Mouse (Mus musculus) regulatory T cell (primary cell): ENCODE measurements at regions not wholly inside any gene's neighbourhood (a gene's known extent, or its start where the extent isn't known, plus 50 kb on each side); places are given as distances from the start of the nearest gene placed in this dataset.
"Not testable (repeated sequence)": the region's sequence is repeated elsewhere in the genome, so short reads cannot be mapped to it uniquely, and the experiment has no call there.

ENCODE experiments used
- in situ Hi-C: fragments of 300-600 bp; cut with MboI, MseI; formaldehyde crosslinking; loops from one replicate; pipeline ENCODE4 v1.15.1; 2025; ENCODE audit warnings: high pct_unique_total_duplicates

DNA sequence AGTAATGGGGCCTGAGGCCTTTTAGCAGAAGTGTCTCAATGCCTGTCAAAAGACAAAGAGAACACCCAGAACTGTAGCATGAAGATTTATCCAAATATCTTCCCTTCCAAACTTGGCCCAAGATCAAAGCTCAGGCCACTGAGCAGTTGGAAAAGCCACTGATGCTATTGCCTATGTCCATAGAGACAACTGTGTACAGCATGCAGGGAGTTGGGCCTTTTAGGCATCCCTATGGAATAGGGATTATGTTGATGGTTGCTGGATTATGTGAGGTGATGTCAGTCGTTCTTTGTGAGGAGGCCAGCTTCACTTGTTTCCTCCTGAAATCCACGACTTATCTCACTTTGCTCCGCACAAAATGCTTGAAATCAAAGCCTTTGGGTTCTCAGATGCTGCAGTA lies 153.1 kb upstream of the Gm17728 start:
- in situ Hi-C loops: no loop called here

DNA sequence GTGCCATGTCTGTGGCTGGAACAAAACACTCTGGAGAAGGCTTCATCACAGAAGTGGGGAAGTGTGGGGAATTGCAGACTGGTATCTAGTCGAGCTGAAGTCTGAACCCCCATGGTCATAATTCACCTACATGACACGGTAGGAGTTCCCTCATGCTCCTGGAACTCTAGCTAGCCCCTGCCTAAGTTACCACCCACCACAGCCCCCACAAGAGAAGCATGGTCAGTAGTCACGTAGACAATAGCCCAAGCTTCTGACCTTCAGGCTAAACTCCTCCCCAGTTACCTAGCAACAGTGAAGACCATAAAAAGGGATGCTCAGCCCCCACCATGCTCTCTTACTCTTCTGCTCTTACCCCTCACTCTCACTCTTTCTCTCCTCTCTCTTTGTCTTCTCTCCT lies 143.8 kb upstream of the Gm17728 start:
- in situ Hi-C loops: not testable (repeated sequence)

- in situ Hi-C loops: no loop called here
Measured at GRCm38 (mm10) chr17:9279481-9279880, 142.4 kb upstream of the Gm17728 start.

DNA sequence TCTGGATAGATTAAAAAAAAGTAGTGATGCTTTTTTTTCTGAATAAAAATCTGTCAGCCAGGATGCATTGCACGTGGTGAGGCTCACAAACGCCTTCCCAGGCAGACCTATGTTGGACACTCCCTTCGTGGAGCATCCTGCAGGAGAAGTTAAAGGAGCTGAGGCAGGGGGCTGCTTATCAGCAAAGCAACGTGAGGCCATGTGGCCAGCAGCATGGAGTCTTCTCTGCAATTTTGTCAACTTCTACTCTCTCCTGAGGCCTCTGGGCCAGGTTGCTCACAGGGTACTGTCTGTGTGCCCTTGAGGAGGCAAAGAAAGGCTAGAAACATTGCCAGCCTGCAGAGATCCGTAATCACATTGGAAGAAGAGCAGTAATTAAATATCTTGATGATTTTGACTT lies 140.0 kb upstream of the Gm17728 start:
- in situ Hi-C loops: no loop called here

DNA sequence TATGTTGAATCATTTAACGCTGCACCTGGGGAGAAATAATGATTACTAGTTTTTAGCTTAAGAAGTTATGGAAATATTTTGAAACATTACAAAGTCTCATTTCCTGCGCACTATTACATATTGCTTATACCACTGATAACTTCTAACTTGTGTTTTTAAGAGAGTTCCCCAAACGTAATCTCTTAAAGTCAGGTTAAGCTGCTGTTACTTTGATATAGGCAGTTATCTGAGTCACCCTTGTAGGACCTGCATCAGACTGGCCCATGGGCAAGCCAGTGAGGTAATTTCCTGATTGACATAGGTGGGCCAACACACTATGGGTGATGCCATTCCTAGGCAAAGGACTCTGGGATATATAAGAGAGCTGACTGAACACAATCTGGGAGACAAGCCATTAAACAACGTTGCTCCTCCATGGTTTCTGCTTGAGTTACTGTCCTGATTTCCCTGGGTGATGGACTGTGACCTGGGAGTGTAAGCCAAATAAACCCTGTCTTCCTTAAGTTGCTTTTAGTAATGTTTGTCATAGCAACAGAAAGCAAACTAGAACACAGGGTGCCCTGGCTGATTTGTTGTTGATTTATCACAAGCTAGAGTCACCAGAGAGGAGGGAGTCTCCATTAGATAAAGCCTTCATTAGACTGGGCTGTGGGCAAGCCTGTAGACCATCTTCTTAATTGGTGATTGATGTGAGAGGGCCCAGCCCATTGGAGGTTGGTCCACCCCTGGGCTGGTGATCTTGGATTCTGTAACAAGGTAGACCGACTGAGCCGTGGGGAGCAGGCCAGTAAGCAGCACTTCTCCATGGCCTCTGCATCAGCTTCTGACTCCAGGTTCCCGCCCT lies 139.3 kb upstream of the Gm17728 start:
- in situ Hi-C loops: no loop called here

- in situ Hi-C loops: no loop called here
Measured at GRCm38 (mm10) chr17:9286431-9286830, 135.4 kb upstream of the Gm17728 start.

DNA sequence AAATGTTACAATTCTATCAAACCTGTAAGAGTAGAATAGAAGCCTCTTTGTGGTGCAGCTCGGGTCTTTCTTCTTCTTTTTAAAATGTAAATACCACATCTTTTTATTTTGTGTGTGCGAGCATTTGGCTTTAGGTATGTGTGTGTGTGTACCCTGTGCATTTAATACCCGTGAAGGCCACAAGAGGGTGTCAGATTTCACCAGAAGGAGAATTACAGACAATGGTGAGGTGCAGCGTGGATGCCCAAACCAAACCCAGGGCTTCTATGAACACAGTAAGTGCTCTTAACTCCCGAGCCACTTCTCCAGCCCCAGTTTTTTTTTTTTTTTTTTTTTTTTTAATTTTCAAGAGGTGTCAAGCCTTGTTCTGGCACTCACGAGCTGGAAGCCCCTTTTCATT lies 135.0 kb upstream of the Gm17728 start:
- in situ Hi-C loops: no loop called here

- in situ Hi-C loops: no loop called here
Measured at GRCm38 (mm10) chr17:9287682-9288081, 134.2 kb upstream of the Gm17728 start.

- in situ Hi-C loops: no loop called here
Measured at GRCm38 (mm10) chr17:9291601-9292000, 130.3 kb upstream of the Gm17728 start.

DNA sequence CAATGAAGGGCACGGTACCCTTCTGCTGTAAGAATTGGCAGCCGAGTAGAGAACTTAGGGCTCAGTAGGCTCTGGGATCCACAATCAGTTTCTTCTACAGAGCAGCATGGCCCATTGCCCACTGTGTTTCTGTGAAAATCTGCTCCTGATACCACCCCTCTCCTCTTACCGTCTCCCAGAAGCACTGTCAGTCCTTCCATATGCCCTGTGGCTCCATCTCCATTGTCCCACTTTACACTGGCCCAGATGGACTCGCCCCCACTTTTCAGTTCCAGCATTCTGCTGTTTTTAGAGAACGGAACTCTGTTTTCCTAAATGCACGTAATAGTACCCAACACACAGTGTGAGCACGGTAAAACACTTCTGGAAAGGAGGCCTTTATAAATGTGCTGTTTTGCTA lies 129.6 kb upstream of the Gm17728 start:
- in situ Hi-C loops: no loop called here

DNA sequence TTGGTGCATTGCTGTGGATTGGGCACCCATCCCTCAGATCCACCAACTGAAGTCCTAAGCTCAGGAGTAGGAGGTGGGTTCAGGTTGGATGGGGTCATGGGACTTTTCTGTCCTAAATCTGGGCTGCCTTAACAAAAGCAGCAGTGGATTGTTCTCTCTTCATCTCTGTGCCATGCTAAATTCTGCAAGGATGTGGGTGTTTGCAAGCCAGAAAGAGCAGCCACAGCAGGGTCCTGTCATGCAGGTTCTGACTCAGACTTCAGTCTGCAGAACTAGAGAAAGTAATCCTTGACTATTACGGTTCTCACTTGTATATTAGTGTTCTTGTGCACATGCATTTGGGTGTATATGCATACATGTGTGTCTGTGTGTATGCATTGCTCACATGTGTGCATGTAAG lies 125.5 kb upstream of the Gm17728 start:
- in situ Hi-C loops: no loop called here

DNA sequence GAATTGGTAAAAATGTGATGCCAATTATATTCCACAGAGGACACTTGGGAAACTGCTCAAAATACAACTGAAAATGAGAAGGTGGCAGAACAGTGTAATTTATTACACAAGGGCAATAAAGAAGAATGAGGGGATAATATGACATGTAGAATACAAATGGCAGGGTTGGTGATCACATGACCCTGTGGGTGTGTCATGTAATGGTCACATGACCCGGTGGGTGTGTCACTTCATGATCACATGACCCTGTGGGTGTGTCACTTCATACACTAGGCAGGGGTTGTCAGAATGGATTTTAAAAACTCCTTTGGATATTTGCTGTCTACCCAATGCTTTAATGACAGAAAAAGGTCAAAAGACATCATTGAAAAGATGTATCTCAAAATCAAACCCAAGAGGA lies 123.6 kb upstream of the Gm17728 start:
- in situ Hi-C loops: no loop called here

DNA sequence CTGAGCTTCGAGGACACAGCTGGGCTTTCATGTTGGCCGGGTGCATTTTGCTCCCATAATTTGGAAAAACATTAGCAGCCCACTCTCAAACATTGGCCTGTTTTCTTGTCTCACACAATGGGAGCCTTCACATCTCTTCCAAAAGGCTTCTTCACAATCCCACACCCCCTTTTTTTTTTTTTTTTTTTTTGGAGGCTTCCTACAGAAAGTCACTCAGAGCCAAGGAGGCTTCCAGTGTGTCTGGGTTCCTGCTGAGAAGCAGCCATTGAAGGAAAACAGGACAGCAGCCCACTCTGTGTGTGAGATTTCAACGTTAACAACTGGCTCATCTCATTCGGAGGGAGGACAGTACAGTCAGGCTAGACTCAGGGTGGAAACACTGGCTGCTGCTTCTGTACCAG lies 120.8 kb upstream of the Gm17728 start:
- in situ Hi-C loops: no loop called here

DNA sequence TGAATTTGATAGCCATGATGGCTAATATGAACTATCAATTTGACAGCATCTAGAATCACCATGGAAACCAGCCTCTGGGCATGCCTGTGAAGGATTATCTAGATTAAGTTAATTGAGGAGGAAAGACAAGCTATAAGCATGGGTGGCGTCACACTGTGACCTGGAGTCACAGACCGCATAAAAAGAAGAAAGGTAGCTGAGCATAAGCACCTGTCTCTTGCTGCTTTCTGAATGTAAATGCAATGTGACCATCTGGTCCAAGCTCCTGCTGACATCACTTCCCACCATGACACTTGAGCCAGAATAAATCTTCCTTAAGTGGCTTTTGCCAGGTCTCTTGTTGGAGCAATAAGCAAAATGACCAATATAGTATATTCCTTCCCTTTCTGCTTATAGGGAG lies 113.4 kb upstream of the Gm17728 start:
- in situ Hi-C loops: no loop called here

GRCm38 (mm10) chr17:9322772-9323171 lies 99.1 kb upstream of the Gm17728 start:
- in situ Hi-C loops: loop anchor here (10.0 kb wide), 1 partner anchor 1062 kb away; no protein-coding TSS in a partner anchor

DNA sequence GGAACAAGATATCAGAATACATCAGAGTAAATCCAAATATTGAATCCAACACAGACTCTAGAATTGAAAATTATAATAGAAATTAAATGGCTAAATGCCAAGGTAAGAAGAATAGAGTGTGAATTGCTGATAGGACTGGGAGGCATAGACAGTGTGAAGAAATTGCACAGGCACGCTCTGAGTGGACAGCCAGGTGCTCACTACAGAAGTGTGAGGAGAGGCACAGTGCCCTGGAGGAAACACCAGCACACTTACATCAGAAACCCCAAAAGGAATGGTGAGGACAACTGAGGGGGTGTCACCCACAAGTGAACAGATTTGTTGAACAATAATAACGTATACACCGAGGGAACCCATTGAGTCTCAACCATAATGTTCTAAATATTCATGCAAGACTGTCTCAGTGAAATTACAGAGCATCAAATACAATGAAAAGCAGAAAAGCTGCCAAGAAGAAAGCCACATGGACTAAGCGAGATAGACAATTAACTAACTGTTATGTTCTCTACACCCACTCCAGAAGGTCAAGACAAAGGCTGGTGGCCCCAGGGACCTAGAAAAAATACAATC lies 92.9 kb upstream of the Gm17728 start:
- in situ Hi-C loops: loop anchor here (5.0 to 10.0 kb wide), 2 partner anchors 68 to 1056 kb away; no protein-coding TSS in a partner anchor

DNA sequence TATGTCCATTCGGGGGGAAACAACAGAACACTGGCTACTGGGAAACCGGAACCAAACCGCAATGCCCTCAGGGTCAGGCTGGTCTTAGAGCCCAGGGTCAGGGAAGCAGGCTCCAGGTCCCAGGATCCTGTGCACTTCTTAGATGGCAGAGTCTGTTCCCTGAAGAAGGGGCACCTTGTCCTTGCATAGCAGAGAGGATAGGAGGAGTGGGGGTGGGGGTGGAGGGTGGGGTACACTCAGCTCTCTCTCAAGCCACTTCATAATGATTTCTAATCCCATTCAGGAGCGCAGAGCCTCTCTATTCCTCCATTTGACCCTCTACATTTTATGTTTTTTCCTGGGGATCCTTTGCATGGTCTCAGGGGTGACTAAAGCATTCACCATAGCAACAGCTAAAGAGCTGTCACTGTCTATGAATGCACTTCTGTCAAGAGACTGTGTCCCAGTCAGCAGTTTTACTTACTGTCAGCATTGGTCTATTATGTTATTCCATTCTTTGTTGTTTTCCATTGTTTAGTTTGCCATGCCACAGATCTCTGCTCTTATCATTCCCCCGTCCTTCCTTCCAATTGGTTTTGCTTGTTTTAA lies 64.2 kb upstream of the Gm17728 start:
- in situ Hi-C loops: no loop called here
